Mouse (Mus musculus) liver, adult 2 months (tissue): ENCODE results near the gene Ramp2.

Experiments used
- CTCF ChIP-seq: fragments of 200-500 bp; IDR thresholded peaks from 2 replicates; pipeline ENCODE4 v1.5.1; 2011; ENCODE audit warnings: low read depth, low read length, control low read depth
- POLR2A ChIP-seq: fragments of 200-500 bp; IDR thresholded peaks from 2 replicates; pipeline ENCODE4 v1.6.1; 2011; ENCODE audit warnings: low read length, control low read depth; ENCODE audit not compliant: insufficient read depth; ENCODE audit errors: extremely low read depth

- TF ChIP-seq CTCF = no peak
- peak; percentile 57 for TF ChIP-seq POLR2A
These were observed 14.4 kb downstream of the Ramp2 start, which contains the start of gene Wnk4 for GRCm38 (mm10) chr11:101259948-101260825.
